Mouse (Mus musculus) small intestine, adult 2 months (tissue): Measurements from ENCODE around the gene Anks3.

Source experiments
- CTCF ChIP-seq: fragments of 200-500 bp; IDR thresholded peaks from 2 replicates; pipeline ENCODE4 v1.5.1; 2012; ENCODE audit warnings: low read depth, mild to moderate bottlenecking, control low read depth, inconsistent platforms, low read length, moderate library complexity, mixed read lengths; ENCODE audit not compliant: insufficient replicate concordance, insufficient read length; ENCODE audit errors: extremely low read depth
- POLR2A ChIP-seq: fragments of 200-500 bp; IDR thresholded peaks from 2 replicates; pipeline ENCODE4 v1.6.1; 2012; ENCODE audit warnings: low read depth, mild to moderate bottlenecking, control low read depth, inconsistent platforms, low read length, moderate library complexity

DNA sequence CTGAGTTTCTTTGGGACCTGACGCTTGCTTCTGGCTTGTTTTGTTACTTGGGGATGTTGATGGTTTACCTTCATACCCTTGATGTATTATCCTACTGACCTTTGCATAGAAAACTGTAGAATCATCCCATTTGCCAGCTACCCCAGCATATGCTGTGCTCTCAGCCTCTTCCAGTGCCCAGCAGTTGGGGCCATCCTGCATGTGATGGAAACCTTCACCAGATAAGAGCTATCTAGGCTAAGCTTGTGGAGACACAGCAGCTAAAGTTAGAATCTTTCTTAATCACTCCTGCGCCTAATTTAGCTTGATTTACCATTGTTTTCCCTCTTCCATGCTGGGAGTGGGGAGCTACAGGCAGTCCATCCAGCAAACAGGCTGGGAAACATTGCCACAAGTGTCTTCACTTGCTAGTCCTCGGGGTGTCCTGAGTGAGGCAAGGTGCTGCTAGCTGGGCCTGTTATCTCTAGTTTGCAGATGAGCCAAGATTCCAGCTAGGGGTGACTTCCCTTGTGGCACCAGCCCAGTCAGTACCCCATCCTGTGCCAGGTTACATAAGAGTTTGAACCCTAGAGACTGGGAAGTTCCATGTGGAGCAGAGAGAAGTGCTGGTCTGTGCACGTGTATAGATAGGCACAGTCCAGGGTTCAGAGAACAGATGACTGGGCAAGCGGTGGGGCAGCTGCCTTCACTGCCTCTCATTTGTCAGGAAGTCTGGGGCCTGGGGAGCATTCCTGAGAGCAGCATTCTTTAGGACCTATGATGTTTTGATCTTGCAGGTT, 67.6 kb downstream of the Anks3 start:
- TF ChIP-seq CTCF (no peak), POLR2A (no peak)
